Mouse (Mus musculus) small intestine, adult 10 weeks (tissue): ENCODE results near the gene Cox16. TPM values are rescaled to one million over a fixed set of nuclear protein-coding genes. Genes with fewer than 3 reads are reported as not detected.

Experiments used
- polyA plus RNA-seq: library from polyadenylated mRNA; stranded (reverse); fragments of 350-450 nt; fragmentation: Illumina TruSeq; extraction: RNeasy Lipid Tissue Mini Kit (QIAGEN cat#74804); gene quantifications from one replicate; pipeline ENCODE4 v1.2.3, GENCODE M21; 2014; ENCODE audit warnings: low replicate concordance

The Cox16 gene
- 492 TPM for polyA plus RNA-seq

GRCm38 (mm10) chr12:81484727-81485191 lies at the start of gene Cox16:
Gene Cox16 (minus strand): TSS chr12:81485127.

DNA sequence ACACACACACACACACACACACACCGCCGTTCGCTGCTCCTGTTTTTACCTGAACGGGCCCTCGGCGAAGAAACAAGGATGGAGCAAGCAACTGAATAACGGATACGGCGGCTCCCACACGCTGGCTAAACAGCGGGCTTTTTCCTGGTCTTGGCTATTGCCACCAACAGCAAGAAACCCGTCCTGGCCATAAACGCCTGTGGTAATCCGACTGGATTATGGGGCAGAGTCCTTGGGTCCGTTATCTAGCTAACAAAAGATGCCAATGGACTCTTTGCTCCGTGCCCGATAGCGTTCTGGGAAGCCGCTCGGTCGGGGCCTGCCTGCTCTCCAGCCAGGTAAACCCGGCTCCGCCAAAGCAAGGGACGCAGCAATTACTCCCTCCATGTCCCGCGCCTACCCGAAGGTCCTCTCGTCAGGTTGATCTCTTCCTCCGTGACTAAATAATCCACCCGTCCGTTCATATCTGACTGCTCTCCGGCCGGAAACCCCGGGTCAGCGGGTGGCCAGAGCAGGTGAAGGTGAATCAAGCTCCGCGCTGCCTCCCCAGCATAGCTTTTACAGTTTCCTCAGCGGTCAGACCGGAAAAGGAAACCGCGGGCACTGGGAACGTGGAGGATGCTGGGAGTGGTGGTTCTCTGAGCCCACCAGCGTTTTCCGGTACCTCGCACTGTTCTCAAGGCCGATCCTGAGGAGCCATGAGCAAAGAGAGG lies 47.5 kb upstream of the Cox16 start, which contains the start of the genes Gm20498 and Synj2bp:
Gene Gm20498 (minus strand): TSS at position 590 of the 713 bp plus-strand sequence.
Gene Synj2bp (minus strand): TSS at position 596 of the 713 bp plus-strand sequence.

GRCm38 (mm10) chr12:81421846-81422245 lies 63.1 kb downstream of the Cox16 start, which contains the start of gene Adam4:
Gene Adam4 (minus strand): TSS chr12:81421946.

GRCm38 (mm10) chr12:81379364-81379763 lies 105.6 kb downstream of the Cox16 start, which contains the start of gene Gm4787:
Gene Gm4787 (minus strand): TSS chr12:81379464.

GRCm38 (mm10) chr12:81332875-81333421 lies 152.0 kb downstream of the Cox16 start, which contains the start of gene Slc8a3:
Gene Slc8a3 (minus strand): TSS chr12:81333180.

Other genes with a start within 250 kb of the Cox16 start
- 0.41 TPM for gene Slc8a3, start 151.9 kb downstream of the Cox16 start, polyA plus RNA-seq
- 5.6 TPM for gene Gm4787, start 105.7 kb downstream of the Cox16 start, polyA plus RNA-seq
- gene Adam4, start 63.2 kb downstream of the Cox16 start, polyA plus RNA-seq = 9.1 TPM
- 8.5 TPM for gene Gm20498, start 47.8 kb upstream of the Cox16 start, polyA plus RNA-seq
- 479 TPM for gene Synj2bp, start 47.8 kb upstream of the Cox16 start, polyA plus RNA-seq
- 0.22 TPM for gene Adam21, start 83.3 kb upstream of the Cox16 start, polyA plus RNA-seq
- gene Med6, start 109.9 kb upstream of the Cox16 start, polyA plus RNA-seq = 92.4 TPM
- 0.30 TPM for gene Ttc9, start 146.1 kb upstream of the Cox16 start, polyA plus RNA-seq